Mouse (Mus musculus) megakaryocyte, embryonic 14.5 days (primary cell): ENCODE measurements around the gene Ap3b1.

ENCODE experiments used
- FLI1 ChIP-seq: IDR thresholded peaks from 2 replicates; pipeline ENCODE4 v1.6.1; 2012; ENCODE audit warnings: low read length, inconsistent platforms, mixed read lengths
- GATA1 ChIP-seq: IDR thresholded peaks from 3 replicates; pipeline ENCODE4 v1.6.1; 2012; ENCODE audit warnings: mixed read lengths, low read length, inconsistent platforms, borderline replicate concordance

GRCm38 (mm10) chr13:94607861-94608223 is 249.1 kb downstream of the Ap3b1 start:
- TF ChIP-seq GATA1 (no peak), FLI1 (no peak)
